In the genomic region with DNA sequence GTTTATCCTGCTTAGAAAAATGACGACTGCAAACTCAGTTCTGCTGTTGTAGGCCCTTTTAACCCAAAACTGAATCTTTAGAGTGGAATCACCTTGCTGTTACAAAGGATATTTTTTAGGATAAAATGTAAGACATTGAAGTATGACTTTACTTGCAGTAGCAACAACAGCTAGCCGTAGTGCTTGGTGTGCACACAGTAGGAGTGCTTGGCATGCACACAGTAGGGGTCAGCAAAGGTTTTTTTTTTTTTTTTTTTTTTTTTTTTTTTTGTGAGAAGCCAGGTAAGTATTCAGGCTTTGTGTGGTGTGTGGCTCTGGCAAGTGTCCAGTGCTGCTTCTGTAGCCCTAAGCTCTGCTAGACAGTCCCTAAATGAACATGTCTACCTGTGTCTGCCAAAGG, we compare ENCODE assay signal across 25 mouse cellular contexts. TPM values are rescaled to one million over a fixed set of nuclear protein-coding genes. Genes with fewer than 3 reads are reported as not detected.
"Had no signal": no experiment of that assay in that cellular context is flagged by ENCODE, and none has a peak within 500 bp of the region (broad histone marks: within the 10 kb centered on the region; RNA-seq: fewer than 3 reads in every experiment).

No protein-coding gene starts in this region.

- H3K9ac ChIP-seq: embryonic facial prominence, embryonic 12.5 days; embryonic facial prominence, embryonic 13.5 days; embryonic facial prominence, embryonic 15.5 days; forebrain, embryonic 12.5 days; forebrain, embryonic 13.5 days; forebrain, embryonic 15.5 days; forebrain, postnatal 0 days had no signal

- H3K27me3 ChIP-seq: embryonic facial prominence, embryonic 12.5 days; embryonic facial prominence, embryonic 13.5 days; embryonic facial prominence, embryonic 15.5 days; forebrain, embryonic 12.5 days; forebrain, embryonic 13.5 days; forebrain, embryonic 15.5 days had no signal

- H3K4me2 ChIP-seq: embryonic facial prominence, embryonic 12.5 days; embryonic facial prominence, embryonic 13.5 days; embryonic facial prominence, embryonic 15.5 days; forebrain, embryonic 12.5 days; forebrain, embryonic 13.5 days; forebrain, embryonic 15.5 days had no signal

- H3K9me3 ChIP-seq: embryonic facial prominence, embryonic 10.5 days; embryonic facial prominence, embryonic 12.5 days; embryonic facial prominence, embryonic 13.5 days; embryonic facial prominence, embryonic 15.5 days; forebrain, embryonic 10.5 days; forebrain, embryonic 12.5 days; forebrain, embryonic 13.5 days; forebrain, embryonic 15.5 days; heart, embryonic 10.5 days had no signal

- H3K27ac ChIP-seq: embryonic facial prominence, embryonic 10.5 days; embryonic facial prominence, embryonic 12.5 days; embryonic facial prominence, embryonic 13.5 days; embryonic facial prominence, embryonic 15.5 days; forebrain, embryonic 10.5 days; forebrain, embryonic 12.5 days; forebrain, embryonic 13.5 days; forebrain, embryonic 15.5 days; gastrocnemius, adult 2 months; heart, adult 2 months; heart, embryonic 10.5 days had no signal

- H3K4me3 ChIP-seq: embryonic facial prominence, embryonic 10.5 days; embryonic facial prominence, embryonic 12.5 days; embryonic facial prominence, embryonic 13.5 days; embryonic facial prominence, embryonic 15.5 days; erythroblast, embryonic 14.5 days; forebrain, embryonic 10.5 days; forebrain, embryonic 12.5 days; forebrain, embryonic 13.5 days; forebrain, embryonic 15.5 days; gastrocnemius, adult 2 months; heart, adult 2 months; heart, embryonic 10.5 days had no signal

- H3K36me3 ChIP-seq: embryonic facial prominence, embryonic 12.5 days; embryonic facial prominence, embryonic 15.5 days had no signal

- H3K4me1 ChIP-seq: embryonic facial prominence, embryonic 12.5 days; embryonic facial prominence, embryonic 13.5 days; embryonic facial prominence, embryonic 15.5 days had no signal

- DNase-seq: cerebellum, postnatal 10 days; cerebellum, postnatal 25 days; cerebellum, postnatal 36 days; embryo, embryonic 11 days; forebrain, postnatal 0 days; gastrocnemius, adult 2 months; gastrocnemius, postnatal 10 days; gastrocnemius, postnatal 14 days; gastrocnemius, postnatal 25 days; gastrocnemius, postnatal 36 days; heart, adult 11 months; heart, adult 18-20 months; heart, adult 2 months had no signal

RNA-seq across cellular contexts. Expression of a gene that starts 10.0 kb away (rescaled TPM):
- polyA plus RNA-seq: erythroblast, embryonic 14.5 days had no signal

RNA-seq across cellular contexts. Expression of a gene that starts 59.7 kb away (rescaled TPM):
- total RNA-seq: common myeloid progenitor, adult 5-6 weeks; granulocyte monocyte progenitor cell, adult 5-6 weeks had no signal
- polyA plus RNA-seq: erythroblast, embryonic 14.5 days had no signal
